Mouse (Mus musculus) embryonic facial prominence, embryonic 15.5 days (tissue): ENCODE data around the gene Rcc1. TPM values are rescaled to one million over a fixed set of nuclear protein-coding genes. Genes with fewer than 3 reads are reported as not detected.
A peak's percentile ranks its signal among the peaks of the same experiment; 100 is the strongest.

Experiments
- ATAC-seq: fragments of 200-750 bp; cut with Nextera tagmentation; 2 replicates; pipeline ENCODE4 v1.8.0; 2017; ENCODE audit warnings: low read depth, moderate TSS enrichment; ENCODE audit not compliant: insufficient number of reproducible peaks, low FRiP score, low TSS enrichment
- H3K27ac ChIP-seq: fragments of 300-500 bp; sonication (generic); replicated peaks from 2 replicates; pipeline ENCODE4 v1.5.1; 2015; ENCODE audit warnings: mild to moderate bottlenecking, inconsistent platforms
- H3K27me3 ChIP-seq: fragments of 300-500 bp; sonication (generic); 2 replicates; pipeline ENCODE4 v1.6.1; 2015; ENCODE audit warnings: inconsistent platforms
- H3K36me3 ChIP-seq: fragments of 300-500 bp; sonication (generic); 2 replicates; pipeline ENCODE4 v1.6.1; 2015; ENCODE audit warnings: mild to moderate bottlenecking, inconsistent platforms
- H3K4me1 ChIP-seq: fragments of 300-500 bp; sonication (generic); 2 replicates; pipeline ENCODE4 v1.6.1; 2015; ENCODE audit warnings: inconsistent platforms
- H3K4me2 ChIP-seq: fragments of 300-500 bp; sonication (generic); replicated peaks from 2 replicates; pipeline ENCODE4 v1.6.1; 2015; ENCODE audit warnings: mild to moderate bottlenecking, inconsistent platforms
- H3K4me3 ChIP-seq: fragments of 300-500 bp; sonication (generic); replicated peaks from 2 replicates; pipeline ENCODE4 v1.5.1; 2015; ENCODE audit warnings: mild to moderate bottlenecking, inconsistent platforms
- H3K9ac ChIP-seq: fragments of 300-500 bp; sonication (generic); 2 replicates; pipeline ENCODE4 v1.6.1; 2015; ENCODE audit warnings: inconsistent platforms
- H3K9me3 ChIP-seq: fragments of 300-500 bp; sonication (generic); replicated peaks from 2 replicates; pipeline ENCODE4 v1.6.1; 2016; ENCODE audit warnings: inconsistent platforms
- WGBS: fragments of 180-500 bp; shearing (Covaris S2); methylation state at CpG from one replicate; pipeline ENCODE4 v1.1.7; 2015; 5-methylcytosine and 5-hydroxymethylcytosine counted together
- polyA plus RNA-seq: library from polyadenylated mRNA; unstranded; fragments of >200 nt; fragmentation: Nextera tagmentation; extraction: Ambion mirVana; gene quantifications from 2 replicates; pipeline ENCODE4 v1.2.1, GENCODE M21; 2015

Gene Rcc1
- polyA plus RNA-seq, 1 experiment from 2014 or later: 66.6 TPM

DNA sequence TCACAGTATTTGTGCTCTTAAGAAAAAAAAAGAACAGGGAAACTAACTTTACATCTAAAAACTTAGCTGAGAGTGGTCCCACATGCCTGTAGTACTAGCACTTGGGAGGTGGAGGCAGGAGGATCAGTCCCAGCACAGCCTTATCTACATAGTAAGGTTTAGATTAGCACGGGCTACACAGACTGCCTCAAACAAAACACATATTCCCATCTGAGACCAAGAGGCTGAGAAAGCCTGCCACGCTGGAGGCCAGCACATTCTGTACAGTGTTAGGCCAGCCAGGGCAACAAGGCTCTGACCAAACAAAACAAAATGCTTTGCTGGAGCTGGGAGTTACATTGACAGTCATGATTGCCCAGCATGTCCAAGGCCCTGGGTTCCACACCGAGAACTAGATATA, 30.1 kb upstream of the Rcc1 start:
- Histone ChIP-seq H3K4me2 (no peak overlapping the region), H3K4me3 (no peak overlapping the region), H3K36me3 (peaks cover 14% of the 10 kb centered on the region; the same call in 1 of the 2 replicates), H3K27ac (no peak overlapping the region), H3K4me1 (no peaks in the 10 kb centered on the region), H3K9me3 (no peaks in the 10 kb centered on the region), H3K27me3 (no peaks in the 10 kb centered on the region), H3K9ac (no peak overlapping the region)
- 83% methylated on average over 3 of the region's 3 CpGs for WGBS
- ATAC-seq: no peak

DNA sequence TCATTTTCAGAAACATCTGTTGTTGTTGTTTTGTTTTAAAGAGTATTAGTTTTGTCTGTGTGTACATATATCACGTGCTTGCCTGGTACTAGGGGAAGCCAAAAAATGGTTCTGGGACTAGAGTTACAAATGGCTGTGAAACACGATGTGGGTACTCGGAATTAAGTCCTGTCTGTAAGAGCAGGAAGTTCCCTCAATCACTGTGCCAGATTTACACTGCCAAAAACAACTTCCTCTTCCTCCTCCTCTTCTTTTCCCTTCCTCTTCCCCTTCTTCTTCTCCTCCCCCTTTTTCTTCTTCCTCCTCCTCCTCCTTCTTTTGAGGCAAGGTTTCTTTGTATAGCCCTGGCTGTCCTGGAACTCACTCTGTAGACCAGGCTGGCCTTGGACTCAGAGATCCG, 28.9 kb upstream of the Rcc1 start:
- Histone ChIP-seq H3K36me3 (peaks cover 24% of the 10 kb centered on the region), H3K27ac (no peak overlapping the region), H3K4me3 (no peak overlapping the region), H3K9ac (no peak overlapping the region), H3K27me3 (no peaks in the 10 kb centered on the region), H3K9me3 (no peaks in the 10 kb centered on the region), H3K4me2 (no peak overlapping the region), H3K4me1 (no peaks in the 10 kb centered on the region)
- ATAC-seq: no peak
- WGBS: 68% methylated on average over 4 of the region's 4 CpGs

DNA sequence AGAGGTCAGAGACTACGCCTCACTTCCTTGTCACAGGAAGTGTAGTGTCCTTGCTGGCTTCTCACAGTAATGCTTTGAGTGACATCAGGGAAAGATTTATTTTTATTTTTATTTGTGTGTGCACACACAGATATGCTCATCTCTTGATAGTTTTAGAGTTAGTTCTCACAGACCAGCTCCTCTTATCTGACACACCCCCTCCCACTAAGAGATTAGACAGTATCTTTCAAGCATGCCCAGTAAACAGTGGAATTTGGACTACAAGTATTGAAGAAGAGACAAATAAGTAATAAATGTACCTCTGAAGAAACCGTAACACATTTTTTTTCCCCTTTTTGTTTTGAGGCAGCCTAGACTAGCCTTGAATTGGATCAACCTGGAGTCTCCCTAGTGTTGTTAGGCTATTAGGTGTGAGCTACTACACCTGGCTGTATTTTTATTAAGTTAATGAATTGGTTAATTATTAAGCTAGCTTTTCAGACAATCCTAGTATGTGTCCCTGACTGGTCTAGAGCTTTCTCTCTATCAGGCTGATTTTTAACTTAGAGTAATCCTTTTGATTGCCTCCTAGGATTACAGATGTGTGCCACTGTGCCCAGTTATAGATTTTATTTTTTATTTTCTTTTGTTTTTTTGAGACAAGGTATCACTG, 27.7 kb upstream of the Rcc1 start:
- H3K36me3 ChIP-seq: peaks cover 27% of the 10 kb centered on the region

DNA sequence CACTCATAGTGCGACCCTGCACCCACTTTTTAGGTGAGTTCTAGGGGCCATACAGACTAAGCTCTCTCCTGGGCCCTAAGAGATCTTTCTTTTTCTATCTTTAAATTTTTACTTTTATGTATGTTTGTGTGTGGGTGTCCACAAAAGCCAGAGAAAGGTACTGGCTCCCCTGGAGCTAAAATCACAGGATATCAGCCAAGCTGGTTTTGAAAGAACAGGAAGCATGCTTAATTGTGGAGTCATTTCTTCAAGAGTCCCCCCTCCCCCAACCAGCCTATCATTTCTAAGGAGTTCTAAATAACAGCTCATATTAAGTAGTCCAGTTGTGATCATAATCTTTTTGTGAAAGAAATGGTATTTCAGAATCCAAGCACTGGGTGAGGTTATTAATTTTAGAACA, 20.4 kb upstream of the Rcc1 start:
- Histone ChIP-seq H3K36me3 (peaks cover 61% of the 10 kb centered on the region), H3K27ac (no peak overlapping the region), H3K9me3 (no peaks in the 10 kb centered on the region), H3K4me1 (no peaks in the 10 kb centered on the region), H3K4me2 (no peak overlapping the region), H3K4me3 (no peak overlapping the region), H3K9ac (no peak overlapping the region), H3K27me3 (no peaks in the 10 kb centered on the region)
- no peak for ATAC-seq
- WGBS: 94% methylated on average over 1 of the region's 1 CpGs

More for the DNA sequence above, 27.7 kb upstream of the Rcc1 start:
- Histone ChIP-seq H3K9ac (no peak overlapping the region), H3K27me3 (no peaks in the 10 kb centered on the region), H3K27ac (no peak overlapping the region), H3K4me3 (no peak overlapping the region), H3K4me1 (no peaks in the 10 kb centered on the region), H3K4me2 (no peak overlapping the region), H3K9me3 (no peaks in the 10 kb centered on the region)
- 94% methylated on average over 2 of the region's 2 CpGs for WGBS
- ATAC-seq: no peak

DNA sequence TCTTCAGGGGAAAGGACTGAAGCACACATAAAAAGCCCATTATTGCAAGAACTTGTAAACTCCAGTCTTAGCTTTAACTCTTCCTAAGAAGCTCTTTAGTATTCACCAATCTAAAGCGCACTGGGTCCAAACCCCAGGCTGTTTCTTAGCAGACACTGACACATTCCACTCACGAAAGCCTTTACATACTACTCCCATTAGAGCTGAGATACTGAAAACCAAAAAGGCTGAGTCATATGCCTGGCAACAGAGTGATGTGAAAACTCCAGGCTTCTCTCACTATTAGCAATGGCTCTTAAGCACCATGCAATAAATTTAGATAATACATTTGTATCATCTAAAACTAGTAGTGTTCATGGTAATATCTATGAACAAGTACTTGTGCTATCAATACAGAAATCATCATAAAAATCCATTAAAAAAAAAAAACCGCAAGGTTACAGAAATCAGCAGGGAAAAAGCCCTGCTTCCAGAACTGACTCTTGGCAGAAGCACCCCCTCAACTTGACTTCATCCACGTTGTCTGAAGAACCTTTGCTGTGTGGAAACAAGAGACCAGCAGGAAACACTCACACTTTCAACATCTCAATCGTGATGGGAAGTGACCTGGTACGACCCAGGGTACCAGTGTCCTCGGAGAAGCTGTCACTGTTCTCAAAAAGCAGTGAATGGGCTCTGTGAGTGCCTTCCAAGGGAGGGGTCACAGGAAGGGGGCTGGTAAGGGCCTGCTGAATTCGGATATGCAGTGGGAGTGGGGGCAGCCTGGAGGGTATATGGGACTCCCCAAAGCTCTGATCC, 16.7 kb upstream of the Rcc1 start:
- H3K4me1 ChIP-seq: no peaks in the 10 kb centered on the region
- ATAC-seq: no peak
- H3K27me3 ChIP-seq: no peaks in the 10 kb centered on the region
- no peaks in the 10 kb centered on the region for H3K9me3 ChIP-seq
- H3K27ac ChIP-seq: no peak overlapping the region
- H3K36me3 ChIP-seq: peaks cover 72% of the 10 kb centered on the region
- no peak overlapping the region for H3K4me3 ChIP-seq
- 79% methylated on average over 8 of the region's 8 CpGs for WGBS
- H3K9ac ChIP-seq: no peak overlapping the region
- no peak overlapping the region for H3K4me2 ChIP-seq

DNA sequence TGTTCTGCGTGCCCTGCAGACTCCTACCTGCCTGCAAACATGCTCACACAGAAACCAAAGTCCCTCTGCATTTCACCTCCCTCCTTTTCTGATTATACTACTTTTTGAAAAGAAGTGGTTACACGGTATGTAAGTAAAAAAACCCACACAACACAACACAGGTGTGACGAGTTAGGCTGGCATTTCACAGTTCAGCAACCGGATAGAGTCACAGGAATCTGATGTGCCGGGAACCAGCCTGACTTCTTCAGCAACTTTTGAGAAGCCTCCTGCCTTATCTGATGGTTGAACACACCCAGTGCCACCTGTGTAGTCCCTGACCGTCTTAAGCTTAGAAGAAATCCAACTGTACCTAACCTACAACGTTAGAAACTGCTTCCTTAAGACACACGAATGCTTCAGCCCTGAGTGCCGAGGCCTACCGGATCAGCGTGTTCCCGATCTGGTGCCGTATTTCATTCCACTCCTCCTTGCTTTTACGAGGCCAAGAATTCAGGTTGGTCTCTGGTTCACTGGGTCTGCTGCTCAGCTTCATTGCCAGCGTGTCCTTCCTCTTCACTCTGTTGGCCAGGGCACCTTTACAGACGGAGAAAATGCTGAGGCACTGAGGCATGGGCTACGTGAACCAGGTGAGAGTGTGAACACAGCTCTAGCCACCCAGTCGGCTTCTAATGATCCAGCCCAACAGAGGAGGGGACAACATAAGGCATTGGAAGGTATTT, 14.2 kb upstream of the Rcc1 start:
- no peak overlapping the region for H3K4me3 ChIP-seq
- no peaks in the 10 kb centered on the region for H3K9me3 ChIP-seq
- no peak for ATAC-seq
- WGBS: 87% methylated on average over 18 of the region's 18 CpGs
- no peak overlapping the region for H3K4me2 ChIP-seq
- H3K27ac ChIP-seq: peak overlapping the region; percentile 51; the same call in 1 of the 2 replicates
- no peaks in the 10 kb centered on the region for H3K4me1 ChIP-seq
- H3K36me3 ChIP-seq: peaks cover 84% of the 10 kb centered on the region
- H3K9ac ChIP-seq: no peak overlapping the region
- H3K27me3 ChIP-seq: no peaks in the 10 kb centered on the region

DNA sequence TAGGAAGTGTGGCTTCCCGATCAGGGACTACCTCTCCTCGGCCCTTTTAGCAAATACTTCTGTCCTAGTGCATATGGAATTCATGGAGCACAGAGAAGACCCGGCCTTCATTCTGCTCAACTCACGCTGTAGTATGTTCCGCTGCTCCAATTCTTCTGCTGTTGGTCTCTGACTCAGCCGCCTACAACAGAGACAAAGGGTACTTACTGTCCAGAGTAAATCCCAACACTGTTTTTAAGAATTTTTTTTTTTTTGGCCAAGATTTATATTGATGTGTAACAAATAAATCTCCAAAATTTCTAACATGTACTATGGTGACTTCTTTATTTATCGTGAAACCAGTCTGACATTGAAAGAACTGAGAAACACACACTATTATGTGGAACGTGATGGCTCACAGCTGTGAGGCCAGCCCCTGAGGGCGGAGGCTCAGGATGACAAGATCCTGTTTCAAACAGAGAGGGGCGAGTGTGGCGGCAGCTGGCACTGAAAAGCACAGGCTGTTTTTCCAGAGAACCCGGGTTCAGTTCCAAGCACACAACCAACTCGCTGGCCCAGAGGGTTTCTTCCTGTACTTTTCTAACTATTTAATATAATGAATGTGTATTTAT, 12.2 kb upstream of the Rcc1 start:
- Histone ChIP-seq H3K27ac (no peak overlapping the region), H3K4me2 (no peak overlapping the region)
- no peak for ATAC-seq

DNA sequence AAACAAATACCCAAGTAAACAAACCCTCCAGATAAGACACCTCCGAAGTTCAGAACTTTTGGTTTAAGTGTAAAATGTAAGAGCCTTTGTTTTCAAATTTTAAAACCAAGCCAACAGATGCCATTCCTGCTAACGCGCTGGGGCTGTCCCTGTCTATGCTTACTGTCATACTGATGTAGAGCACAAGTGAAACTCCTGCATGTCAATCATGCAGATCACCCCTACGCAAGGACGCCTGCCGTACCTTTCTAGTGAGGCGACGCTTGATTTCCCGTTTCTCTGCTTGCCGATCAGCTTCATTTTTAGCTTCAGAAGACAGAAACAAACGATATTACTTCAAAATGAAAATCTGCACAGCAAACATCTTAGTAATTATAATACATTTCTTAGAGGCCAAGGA, 10.1 kb upstream of the Rcc1 start:
- no peak overlapping the region for H3K4me2 ChIP-seq
- H3K27me3 ChIP-seq: no peaks in the 10 kb centered on the region
- H3K9ac ChIP-seq: no peak overlapping the region
- no peaks in the 10 kb centered on the region for H3K4me1 ChIP-seq
- H3K27ac ChIP-seq: no peak overlapping the region
- H3K36me3 ChIP-seq: peaks cover 80% of the 10 kb centered on the region
- H3K4me3 ChIP-seq: no peak overlapping the region
- WGBS: 93% methylated on average over 11 of the region's 11 CpGs
- no peak for ATAC-seq
- no peaks in the 10 kb centered on the region for H3K9me3 ChIP-seq

More for the DNA sequence above, 12.2 kb upstream of the Rcc1 start:
- no peaks in the 10 kb centered on the region for H3K4me1 ChIP-seq
- whole genome bisulfite sequencing: 56% methylated on average over 13 of the region's 13 CpGs
- no peak overlapping the region for H3K9ac ChIP-seq
- H3K9me3 ChIP-seq: no peaks in the 10 kb centered on the region
- peaks cover 83% of the 10 kb centered on the region for H3K36me3 ChIP-seq
- H3K27me3 ChIP-seq: no peaks in the 10 kb centered on the region
- no peak overlapping the region for H3K4me3 ChIP-seq

DNA sequence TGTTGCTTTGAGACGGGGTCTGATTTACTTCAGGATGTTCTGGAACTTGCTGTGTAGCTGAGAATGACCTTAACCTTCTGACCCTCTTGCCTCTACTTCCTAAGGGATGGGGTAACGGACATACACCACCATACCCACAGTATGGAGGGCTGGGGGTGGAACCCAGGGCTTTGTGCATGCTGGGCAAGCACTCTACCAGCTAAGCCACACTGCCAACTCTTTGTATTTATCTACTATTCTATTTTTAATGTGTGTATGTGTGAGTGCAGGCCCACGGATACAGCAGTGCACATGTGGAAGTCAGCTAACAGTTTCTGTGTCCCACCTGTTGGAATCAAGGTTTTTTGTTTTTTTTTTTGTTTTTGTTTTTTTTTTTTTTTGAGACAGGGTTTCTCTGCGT, 6.1 kb upstream of the Rcc1 start:
- no peak for ATAC-seq
- Histone ChIP-seq H3K27ac (no peak overlapping the region), H3K4me3 (no peak overlapping the region), H3K4me1 (no peaks in the 10 kb centered on the region), H3K36me3 (peaks cover 61% of the 10 kb centered on the region), H3K27me3 (no peaks in the 10 kb centered on the region), H3K9me3 (no peaks in the 10 kb centered on the region), H3K4me2 (no peak overlapping the region), H3K9ac (no peak overlapping the region)
- 85% methylated on average over 4 of the region's 4 CpGs for WGBS

DNA sequence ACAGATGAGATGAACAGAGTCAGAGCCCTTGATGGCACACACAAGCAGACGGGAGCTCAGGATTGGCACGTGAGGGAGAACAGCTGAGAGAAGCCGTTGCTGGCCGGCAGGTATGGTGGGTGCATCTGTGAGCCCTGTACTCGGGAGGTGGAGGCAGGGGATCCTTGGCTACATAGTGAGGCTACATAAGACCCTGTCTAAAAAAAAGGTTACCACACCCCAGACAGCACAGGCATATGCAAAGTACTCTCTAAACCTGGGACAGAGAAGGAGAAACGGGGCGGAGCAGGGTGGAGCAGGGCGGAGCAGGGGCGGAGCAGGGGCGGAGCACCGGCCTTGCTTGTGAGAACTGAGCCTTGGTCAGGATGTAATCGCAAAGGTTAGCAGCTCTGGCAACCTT, 2.8 kb upstream of the Rcc1 start:
- Histone ChIP-seq H3K4me1 (peaks cover 16% of the 10 kb centered on the region), H3K9ac (no peak overlapping the region), H3K9me3 (no peaks in the 10 kb centered on the region), H3K27ac (no peak overlapping the region), H3K27me3 (no peaks in the 10 kb centered on the region), H3K4me2 (no peak overlapping the region), H3K4me3 (no peak overlapping the region), H3K36me3 (peaks cover 47% of the 10 kb centered on the region)
- 37% methylated on average over 12 of the region's 12 CpGs for WGBS
- no peak for ATAC-seq

DNA sequence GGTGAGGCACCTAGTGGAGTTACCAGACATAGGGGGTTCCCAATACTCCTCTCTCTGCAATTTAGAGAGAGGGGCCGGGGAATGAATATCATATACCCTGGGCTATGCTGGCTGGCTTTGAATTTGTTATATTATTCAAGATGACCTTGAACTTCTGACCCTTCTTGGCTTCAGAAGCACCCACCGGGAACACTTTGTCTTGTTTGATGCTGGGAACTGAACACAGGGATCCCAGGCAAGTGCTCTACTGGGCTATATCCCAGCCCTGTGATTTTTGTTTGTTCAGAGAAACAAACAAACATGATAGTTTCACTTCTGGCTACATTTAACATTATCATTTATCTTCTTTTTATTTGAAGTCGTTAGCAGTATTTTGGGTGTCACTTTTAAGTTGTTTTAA, 2.0 kb upstream of the Rcc1 start:
- H3K36me3 ChIP-seq: peaks cover 40% of the 10 kb centered on the region
- WGBS: 87% methylated on average over 3 of the region's 3 CpGs
- peaks cover 19% of the 10 kb centered on the region for H3K4me1 ChIP-seq
- H3K4me3 ChIP-seq: no peak overlapping the region
- no peak overlapping the region for H3K9ac ChIP-seq
- H3K9me3 ChIP-seq: no peaks in the 10 kb centered on the region
- ATAC-seq: no peak
- no peak overlapping the region for H3K27ac ChIP-seq
- H3K4me2 ChIP-seq: no peak overlapping the region
- no peaks in the 10 kb centered on the region for H3K27me3 ChIP-seq
